Mouse (Mus musculus): Measurements from ENCODE around the gene Atrnl1. TPM values are rescaled to one million over a fixed set of nuclear protein-coding genes. Genes with fewer than 3 reads are reported as not detected.
"Not testable (repeated sequence)": the region's sequence is repeated elsewhere in the genome, so short reads cannot be mapped to it uniquely, and the experiment has no call there.

Gene Atrnl1
- polyA plus RNA-seq, 1 experiment from 2014 or later: 3.9 TPM

- WGBS: 91% methylated on average over 10 of the region's 10 CpGs
Measured at GRCm38 (mm10) chr19:57667946-57668345, 57.1 kb downstream of the Atrnl1 start.

GRCm38 (mm10) chr19:57679455-57679854 is 68.6 kb downstream of the Atrnl1 start:
- Histone ChIP-seq H3K4me3 (ENCODE audit: low read depth, low read length) (no peak overlapping the region), H3K9ac (ENCODE audit: low read length) (no peak overlapping the region), H3K27me3 (ENCODE audit: control insufficient read depth, insufficient read depth, low read length) (no peaks in the 10 kb centered on the region), H3K9me3 (ENCODE audit: control insufficient read depth, low read length) (no peaks in the 10 kb centered on the region), H3K36me3 (ENCODE audit: control insufficient read depth, insufficient read depth, low read length) (no peaks in the 10 kb centered on the region), H3K4me2 (replicated peaks; ENCODE audit: low read depth) (no peak overlapping the region), H3K27ac (replicated peaks) (no peak overlapping the region), H3K4me1 (replicated peaks; ENCODE audit: control insufficient read depth, insufficient read depth) (no peaks in the 10 kb centered on the region)
- TF ChIP-seq EP300 (optimal IDR thresholded peaks at IDR 0.05): no peak
- no peak for TF ChIP-seq CTCF (IDR thresholded peaks at IDR 0.05; ENCODE audit: low read depth)
- DNase-seq (ENCODE audit: low spot score) (no peak), ATAC-seq (ENCODE audit: low FRiP score, low TSS enrichment) (peak; percentile 54; the same call in 1 of the 2 replicates)
- WGBS: 99% methylated on average over 3 of the region's 3 CpGs

More at GRCm38 (mm10) chr19:57667946-57668345, 57.1 kb downstream of the Atrnl1 start:
- DNase-seq (ENCODE audit: low spot score) (no peak), ATAC-seq (ENCODE audit: low FRiP score, low TSS enrichment) (no peak)
- Histone ChIP-seq H3K27ac (replicated peaks) (no peak overlapping the region), H3K4me2 (replicated peaks; ENCODE audit: low read depth) (no peak overlapping the region), H3K36me3 (ENCODE audit: control insufficient read depth, insufficient read depth, low read length) (peaks cover 3% of the 10 kb centered on the region; the same call in 1 of the 2 replicates), H3K4me1 (replicated peaks; ENCODE audit: control insufficient read depth, insufficient read depth) (no peaks in the 10 kb centered on the region), H3K9me3 (ENCODE audit: control insufficient read depth, low read length) (no peaks in the 10 kb centered on the region), H3K9ac (ENCODE audit: low read length) (no peak overlapping the region), H3K4me3 (ENCODE audit: low read depth, low read length) (no peak overlapping the region), H3K27me3 (ENCODE audit: control insufficient read depth, insufficient read depth, low read length) (no peaks in the 10 kb centered on the region)
- TF ChIP-seq EP300 (optimal IDR thresholded peaks at IDR 0.05): no peak

GRCm38 (mm10) chr19:57686596-57686995 is 75.8 kb downstream of the Atrnl1 start:
- Histone ChIP-seq H3K27me3 (ENCODE audit: control insufficient read depth, insufficient read depth, low read length) (no peaks in the 10 kb centered on the region), H3K9ac (ENCODE audit: low read length) (no peak overlapping the region), H3K4me1 (replicated peaks; ENCODE audit: control insufficient read depth, insufficient read depth) (no peaks in the 10 kb centered on the region), H3K36me3 (ENCODE audit: control insufficient read depth, insufficient read depth, low read length) (no peaks in the 10 kb centered on the region; the same call in 1 of the 2 replicates), H3K27ac (replicated peaks) (no peak overlapping the region), H3K4me3 (ENCODE audit: low read depth, low read length) (no peak overlapping the region), H3K4me2 (replicated peaks; ENCODE audit: low read depth) (no peak overlapping the region), H3K9me3 (ENCODE audit: control insufficient read depth, low read length) (no peaks in the 10 kb centered on the region)
- ATAC-seq (ENCODE audit: low FRiP score, low TSS enrichment): no peak
- DNase-seq (ENCODE audit: low spot score): no peak
- 85% methylated on average over 20 of the region's 20 CpGs for WGBS
- TF ChIP-seq CTCF (IDR thresholded peaks at IDR 0.05; ENCODE audit: low read depth): no peak
- TF ChIP-seq EP300 (optimal IDR thresholded peaks at IDR 0.05): no peak

GRCm38 (mm10) chr19:57692566-57692965 is 81.7 kb downstream of the Atrnl1 start:
- Histone ChIP-seq H3K36me3 (ENCODE audit: control insufficient read depth, insufficient read depth, low read length) (peaks cover 4% of the 10 kb centered on the region; the same call in 1 of the 2 replicates), H3K4me1 (replicated peaks; ENCODE audit: control insufficient read depth, insufficient read depth) (no peaks in the 10 kb centered on the region), H3K9me3 (ENCODE audit: control insufficient read depth, low read length) (no peaks in the 10 kb centered on the region), H3K4me3 (ENCODE audit: low read depth, low read length) (no peak overlapping the region), H3K27ac (replicated peaks) (no peak overlapping the region), H3K4me2 (replicated peaks; ENCODE audit: low read depth) (no peak overlapping the region), H3K9ac (ENCODE audit: low read length) (no peak overlapping the region), H3K27me3 (ENCODE audit: control insufficient read depth, insufficient read depth, low read length) (no peaks in the 10 kb centered on the region)
- WGBS: 84% methylated on average over 3 of the region's 3 CpGs
- DNase-seq (ENCODE audit: low spot score) (no peak), ATAC-seq (ENCODE audit: low FRiP score, low TSS enrichment) (no peak)
- no peak for TF ChIP-seq EP300 (optimal IDR thresholded peaks at IDR 0.05)
- peak; percentile 58 for TF ChIP-seq CTCF (IDR thresholded peaks at IDR 0.05; ENCODE audit: low read depth)

- not testable (repeated sequence) for H3K4me2 ChIP-seq (replicated peaks; ENCODE audit: low read depth); H3K9ac ChIP-seq (ENCODE audit: low read length); H3K9me3 ChIP-seq (ENCODE audit: control insufficient read depth, low read length); H3K27me3 ChIP-seq (ENCODE audit: control insufficient read depth, insufficient read depth, low read length); H3K4me3 ChIP-seq (ENCODE audit: low read depth, low read length); H3K36me3 ChIP-seq (ENCODE audit: control insufficient read depth, insufficient read depth, low read length); H3K27ac ChIP-seq (replicated peaks); H3K4me1 ChIP-seq (replicated peaks; ENCODE audit: control insufficient read depth, insufficient read depth); DNase-seq (ENCODE audit: low spot score)
- WGBS: 75% methylated on average over 5 of the region's 5 CpGs
- peak; percentile 53; the same call in 1 of the 2 replicates for ATAC-seq (ENCODE audit: low FRiP score, low TSS enrichment)
Measured at GRCm38 (mm10) chr19:57696781-57697180, 85.9 kb downstream of the Atrnl1 start.

GRCm38 (mm10) chr19:57713138-57713537 is 102.3 kb downstream of the Atrnl1 start:
- DNase-seq (ENCODE audit: low spot score): no peak
- 56% methylated on average over 5 of the region's 5 CpGs for WGBS

More at GRCm38 (mm10) chr19:57713138-57713537, 102.3 kb downstream of the Atrnl1 start:
- no peak overlapping the region for H3K4me2 ChIP-seq (replicated peaks; ENCODE audit: low read depth)
- no peak; the same call in 1 of the 2 replicates for ATAC-seq (ENCODE audit: low FRiP score, low TSS enrichment)
- no peak overlapping the region for H3K27ac ChIP-seq (replicated peaks)
- H3K4me3 ChIP-seq (ENCODE audit: low read depth, low read length): no peak overlapping the region
- no peak overlapping the region for H3K9ac ChIP-seq (ENCODE audit: low read length)
- TF ChIP-seq EP300 (optimal IDR thresholded peaks at IDR 0.05) (no peak), CTCF (IDR thresholded peaks at IDR 0.05; ENCODE audit: low read depth) (no peak)
- no peaks in the 10 kb centered on the region for H3K27me3 ChIP-seq (ENCODE audit: control insufficient read depth, insufficient read depth, low read length)
- no peaks in the 10 kb centered on the region for H3K9me3 ChIP-seq (ENCODE audit: control insufficient read depth, low read length)
- peaks cover 8% of the 10 kb centered on the region for H3K36me3 ChIP-seq (ENCODE audit: control insufficient read depth, insufficient read depth, low read length)
- no peaks in the 10 kb centered on the region for H3K4me1 ChIP-seq (replicated peaks; ENCODE audit: control insufficient read depth, insufficient read depth)

Data from stomach, postnatal 0 days (tissue).